Mouse (Mus musculus): ENCODE data around the gene Tap1.

The Tap1 gene

GRCm38 (mm10) chr17:34179913-34180859, 7.2 kb upstream of the Tap1 start:
- no peak for DNase-seq

- DNase-seq, result no peak
These were observed 3.7 kb upstream of the Tap1 start for GRCm38 (mm10) chr17:34183564-34184219.

GRCm38 (mm10) chr17:34185526-34185925, 1.8 kb upstream of the Tap1 start:
- no peak for DNase-seq

- DNase-seq, result no peak
These were observed 480 bp upstream of the Tap1 start for GRCm38 (mm10) chr17:34186885-34187260.

GRCm38 (mm10) chr17:34188010-34188409, 657 bp downstream of the Tap1 start:
- no peak for DNase-seq

GRCm38 (mm10) chr17:34188986-34189385, 1.6 kb downstream of the Tap1 start:
- DNase-seq, result no peak

- no peak for DNase-seq
These were observed 5.5 kb downstream of the Tap1 start for GRCm38 (mm10) chr17:34192852-34193251.

- no peak for DNase-seq
These were observed 6.1 kb downstream of the Tap1 start for GRCm38 (mm10) chr17:34193468-34193867.

GRCm38 (mm10) chr17:34194723-34195122, 7.4 kb downstream of the Tap1 start:
- no peak for DNase-seq

- no peak for DNase-seq
These were observed 9.1 kb downstream of the Tap1 start for GRCm38 (mm10) chr17:34196491-34196890.

GRCm38 (mm10) chr17:34196941-34197894, 9.9 kb downstream of the Tap1 start, which contains the start of gene Psmb8:
TSS of gene Psmb8 (plus strand) at chr17:34197721.
- peak; percentile 69 for DNase-seq

GRCm38 (mm10) chr17:34197904-34198520, 10.7 kb downstream of the Tap1 start:
- DNase-seq, result no peak

GRCm38 (mm10) chr17:34198521-34198912, 11.2 kb downstream of the Tap1 start:
- DNase-seq, result no peak

GRCm38 (mm10) chr17:34199050-34199619, 11.8 kb downstream of the Tap1 start:
- DNase-seq, result no peak

GRCm38 (mm10) chr17:34200047-34200446, 12.7 kb downstream of the Tap1 start:
- DNase-seq, result no peak

GRCm38 (mm10) chr17:34200772-34201505, 13.6 kb downstream of the Tap1 start:
- DNase-seq, result no peak

- DNase-seq, result no peak
These were observed 14.2 kb downstream of the Tap1 start for GRCm38 (mm10) chr17:34201506-34202055.

GRCm38 (mm10) chr17:34202760-34203442, 15.5 kb downstream of the Tap1 start:
- DNase-seq, result no peak

- no peak for DNase-seq
These were observed 16.1 kb downstream of the Tap1 start, which contains the start of gene Tap2 for GRCm38 (mm10) chr17:34203444-34203843. TSS of gene Tap2 (plus strand) at chr17:34203527.

GRCm38 (mm10) chr17:34204303-34205010, 17.1 kb downstream of the Tap1 start:
- peak; percentile 70 for DNase-seq
